Mouse (Mus musculus) right cerebral cortex, adult 2 months (tissue): ENCODE results near the gene Wdr26.

Experiments used
- DNase-seq, 2 experiments: peaks; one replicate each; pipeline ENCODE4 v3.0.0; 2021 to 2022; ENCODE audit warnings: low spot score in 2 of 2

Gene Wdr26

GRCm38 (mm10) chr1:181237332-181237731, 25.5 kb upstream of the Wdr26 start:
- no peak for DNase-seq

- DNase-seq = no peak
These were observed 22.7 kb upstream of the Wdr26 start for GRCm38 (mm10) chr1:181234326-181235035.

- no peak for DNase-seq
These were observed 21.9 kb upstream of the Wdr26 start for GRCm38 (mm10) chr1:181233734-181234133.

GRCm38 (mm10) chr1:181232307-181233027, 20.7 kb upstream of the Wdr26 start:
- peak; percentile 36 to 41 for DNase-seq

GRCm38 (mm10) chr1:181231821-181232220, 20.0 kb upstream of the Wdr26 start:
- DNase-seq = no peak

GRCm38 (mm10) chr1:181231262-181231661, 19.5 kb upstream of the Wdr26 start:
- no peak for DNase-seq

GRCm38 (mm10) chr1:181230731-181231148, 18.9 kb upstream of the Wdr26 start:
- DNase-seq = peak in 1 of 2 experiments; percentile 13

- DNase-seq = no peak
These were observed 17.2 kb upstream of the Wdr26 start for GRCm38 (mm10) chr1:181229046-181229445.

GRCm38 (mm10) chr1:181228591-181228990, 16.8 kb upstream of the Wdr26 start:
- DNase-seq = no peak

GRCm38 (mm10) chr1:181227804-181228203, 16.0 kb upstream of the Wdr26 start:
- DNase-seq = no peak

- no peak for DNase-seq
These were observed 15.0 kb upstream of the Wdr26 start for GRCm38 (mm10) chr1:181226850-181227249.

- DNase-seq = no peak
These were observed 13.5 kb upstream of the Wdr26 start for GRCm38 (mm10) chr1:181225281-181225680.

- no peak for DNase-seq
These were observed 10.2 kb upstream of the Wdr26 start for GRCm38 (mm10) chr1:181222041-181222440.

GRCm38 (mm10) chr1:181216315-181216714, 4.5 kb upstream of the Wdr26 start:
- DNase-seq = no peak

GRCm38 (mm10) chr1:181214296-181215035, 2.7 kb upstream of the Wdr26 start:
- no peak for DNase-seq

- peak in 1 of 2 experiments; percentile 21 for DNase-seq
These were observed 340 bp downstream of the Wdr26 start for GRCm38 (mm10) chr1:181211403-181211919.

GRCm38 (mm10) chr1:181210601-181211402, 999 bp downstream of the Wdr26 start:
- DNase-seq = peak in 1 of 2 experiments; percentile 32

GRCm38 (mm10) chr1:181210147-181210546, 1.7 kb downstream of the Wdr26 start:
- DNase-seq = no peak

- DNase-seq = no peak
These were observed 12.4 kb downstream of the Wdr26 start for GRCm38 (mm10) chr1:181199446-181199845.

- no peak for DNase-seq
These were observed 22.9 kb downstream of the Wdr26 start for GRCm38 (mm10) chr1:181188925-181189324.

GRCm38 (mm10) chr1:181170210-181170609, 41.6 kb downstream of the Wdr26 start:
- no peak for DNase-seq
